Mouse (Mus musculus) thymus, adult 2 months (tissue): ENCODE data around the gene Gm20696. TPM values are rescaled to one million over a fixed set of nuclear protein-coding genes. Genes with fewer than 3 reads are reported as not detected.

Source experiments
- DNase-seq: peaks from one replicate; pipeline ENCODE4 v3.0.0; 2021
- H3K27ac ChIP-seq: fragments of 200-500 bp; 2 replicates; pipeline ENCODE4 v1.5.1; 2012; ENCODE audit warnings: low read length, control low read depth; ENCODE audit not compliant: control insufficient read depth, insufficient read depth
- H3K27me3 ChIP-seq: fragments of 200-500 bp; 2 replicates; pipeline ENCODE4 v1.6.1; 2012; ENCODE audit warnings: mild to moderate bottlenecking, low read length, moderate library complexity, mixed read lengths; ENCODE audit not compliant: control insufficient read depth, insufficient read depth
- H3K36me3 ChIP-seq: fragments of 200-500 bp; 2 replicates; pipeline ENCODE4 v1.6.1; 2012; ENCODE audit warnings: mild to moderate bottlenecking, low read length, moderate library complexity; ENCODE audit not compliant: control insufficient read depth, insufficient read depth
- H3K4me1 ChIP-seq: fragments of 200-500 bp; replicated peaks from 2 replicates; pipeline ENCODE4 v1.6.1; 2012; ENCODE audit warnings: low read length; ENCODE audit not compliant: control insufficient read depth, insufficient read depth
- H3K4me3 ChIP-seq: fragments of 200-500 bp; 2 replicates; pipeline ENCODE4 v1.5.1; 2012; ENCODE audit warnings: mild to moderate bottlenecking, low read length, control low read depth, moderate library complexity; ENCODE audit not compliant: control insufficient read depth, insufficient read depth
- CTCF ChIP-seq: fragments of 200-500 bp; IDR thresholded peaks from 2 replicates; pipeline ENCODE4 v1.5.1; 2012; ENCODE audit warnings: mild to moderate bottlenecking, control low read depth, low read length, moderate library complexity, borderline replicate concordance; ENCODE audit not compliant: control insufficient read depth, poor library complexity, insufficient read depth; ENCODE audit errors: extremely low read depth
- POLR2A ChIP-seq: fragments of 200-500 bp; IDR thresholded peaks from 2 replicates; pipeline ENCODE4 v1.6.1; 2012; ENCODE audit warnings: mild to moderate bottlenecking, low read length, control low read depth, moderate library complexity; ENCODE audit not compliant: control insufficient read depth, poor library complexity, insufficient read depth; ENCODE audit errors: extremely low read depth
- WGBS: fragments of 180-500 bp; shearing (Covaris S2); methylation state at CpG from one replicate; pipeline ENCODE4 v1.1.7; 2018; 5-methylcytosine and 5-hydroxymethylcytosine counted together
- polyA plus RNA-seq: library from polyadenylated mRNA; depleted of rRNA; stranded (reverse); fragments of >200 nt; gene quantifications from 2 replicates; pipeline ENCODE4 v1.2.3, GENCODE M21; 2012

The Gm20696 gene
- polyA plus RNA-seq, 1 experiment = 3.3 TPM

DNA sequence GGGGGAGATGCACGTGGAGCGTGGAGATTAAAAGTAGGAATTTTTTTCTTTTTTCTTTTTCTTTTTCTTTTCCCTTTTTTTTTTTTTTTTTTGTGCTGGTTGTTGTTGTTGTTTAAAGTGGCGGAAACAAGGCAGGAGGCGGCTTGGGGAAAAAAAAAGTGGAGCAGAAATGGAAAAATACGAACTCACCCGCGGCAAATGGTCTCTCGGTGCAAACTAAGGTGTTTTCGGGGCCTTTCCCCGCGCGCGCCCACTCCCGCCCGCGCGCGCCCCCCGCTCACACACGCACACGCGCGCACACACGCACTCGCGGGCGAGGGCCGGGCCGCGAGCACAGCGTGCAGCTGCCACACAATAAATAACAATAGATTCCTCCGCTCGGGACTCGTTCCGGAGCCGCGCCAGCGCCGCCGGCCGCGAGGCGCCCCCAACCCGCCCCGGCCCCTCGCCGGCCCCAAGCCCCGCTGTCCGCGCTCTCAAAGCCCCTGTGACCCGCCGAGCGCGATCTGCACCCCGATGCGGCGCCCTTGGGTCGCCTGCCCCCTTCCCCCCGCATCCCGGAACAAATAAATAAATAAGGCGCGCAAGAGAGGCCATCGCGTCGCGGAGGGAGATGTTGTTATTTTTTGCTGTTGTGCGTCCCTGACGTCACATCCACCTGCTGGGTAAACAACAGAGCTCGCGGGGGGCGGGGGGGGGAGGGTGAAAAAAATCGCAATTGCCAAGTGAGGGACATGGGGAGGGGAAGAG, 144.1 kb downstream of the Gm20696 start, which contains the start of gene Foxp1:
Gene Foxp1, minus strand, starts transcription at position 363 of the 750 bp plus-strand sequence.
- H3K27me3 ChIP-seq = no peaks in the 10 kb centered on the region
- peak; percentile 72 for DNase-seq
- no peak for TF ChIP-seq CTCF
- peak; percentile 66; the same call in 1 of the 2 replicates for TF ChIP-seq POLR2A
- peaks cover 3% of the 10 kb centered on the region; the same call in 1 of the 2 replicates for H3K4me1 ChIP-seq
- H3K4me3 ChIP-seq = peak within 1 kb of the TSS; percentile 80
- no peaks in the 10 kb centered on the region for H3K36me3 ChIP-seq
- WGBS = 1% methylated on average over 72 of the region's 72 CpGs
- H3K27ac ChIP-seq = peak within 1 kb of the TSS; percentile 99

DNA sequence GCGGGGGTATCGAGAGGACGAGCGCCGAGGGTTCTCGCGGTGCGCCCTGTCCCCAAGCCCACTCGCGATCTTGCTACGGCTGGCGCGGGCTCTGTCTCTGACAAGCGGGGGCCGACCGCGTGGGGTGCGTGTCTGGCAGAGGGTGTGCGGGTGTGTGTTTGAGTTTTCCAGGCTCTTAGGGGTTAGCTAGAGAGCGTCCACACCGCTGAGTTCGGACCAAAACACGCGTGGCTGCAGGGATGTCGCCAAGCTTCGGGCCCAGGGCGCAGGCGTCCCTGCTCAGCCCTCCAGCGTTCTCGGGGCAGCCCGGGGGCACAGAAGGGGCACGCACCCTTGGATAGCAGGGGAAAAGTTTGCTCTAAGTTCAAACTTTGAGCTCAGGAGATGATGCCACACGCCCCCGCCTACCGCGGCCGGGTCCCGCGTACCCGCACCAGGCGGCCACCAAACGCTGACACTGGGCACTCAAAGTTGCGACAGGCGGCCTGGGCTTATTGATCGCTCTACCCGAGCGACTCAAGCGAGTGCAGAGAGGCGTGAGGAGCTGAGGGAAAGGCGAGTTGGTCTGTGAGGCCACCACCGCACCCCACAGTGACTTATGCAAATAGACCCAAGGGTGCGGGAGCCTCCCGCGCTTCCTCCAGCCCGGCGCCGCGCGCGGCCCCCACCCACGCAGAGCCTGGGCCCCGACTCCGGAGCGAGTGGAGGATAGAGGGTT, 144.8 kb downstream of the Gm20696 start:
- H3K4me3 ChIP-seq = peak overlapping the region; percentile 80
- H3K27me3 ChIP-seq = no peaks in the 10 kb centered on the region
- peak overlapping the region; percentile 99; the same call in 1 of the 2 replicates for H3K27ac ChIP-seq
- peaks cover 3% of the 10 kb centered on the region; the same call in 1 of the 2 replicates for H3K4me1 ChIP-seq
- under 1% methylated on average over 64 of the region's 64 CpGs for WGBS
- TF ChIP-seq POLR2A = no peak
- 0 out of 2 replicates have a peak, but pooled peaks have one; percentile 9 for TF ChIP-seq CTCF
- H3K36me3 ChIP-seq = no peaks in the 10 kb centered on the region
- DNase-seq = peak; percentile 53

DNA sequence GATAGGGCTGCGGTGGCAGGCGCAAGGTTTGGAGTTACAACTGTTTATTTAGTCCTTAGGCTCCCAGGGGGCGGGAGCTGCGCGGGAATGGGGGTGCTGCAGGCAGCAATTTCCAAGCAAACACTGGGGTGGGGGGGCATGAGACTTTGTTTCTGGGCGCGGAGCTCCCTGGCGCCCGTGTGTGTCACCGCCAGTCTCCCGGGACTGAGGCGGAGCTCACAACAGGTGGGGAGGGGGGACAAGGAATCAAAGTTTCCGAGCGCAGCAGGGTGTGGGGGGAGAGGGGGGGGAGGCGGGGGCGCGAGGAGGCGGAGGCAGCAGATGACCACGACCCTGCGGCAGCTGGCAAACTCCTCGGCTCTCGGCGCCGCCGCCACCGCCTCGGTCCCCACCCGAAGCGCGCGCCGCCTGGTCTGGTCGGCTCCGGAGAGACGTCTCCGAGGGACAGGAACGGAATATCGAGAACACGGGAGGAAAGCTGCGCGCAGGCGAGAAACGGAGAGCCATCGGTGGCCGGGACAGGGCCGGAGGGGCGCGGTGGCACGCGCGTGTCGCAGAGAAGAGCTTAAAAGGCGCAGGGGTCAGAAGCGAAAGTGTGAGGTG, 145.5 kb downstream of the Gm20696 start:
- DNase-seq = peak; percentile 52
- Histone ChIP-seq H3K4me1 (peaks cover 3% of the 10 kb centered on the region; the same call in 1 of the 2 replicates), H3K27ac (no peak overlapping the region), H3K27me3 (no peaks in the 10 kb centered on the region), H3K4me3 (peak overlapping the region; percentile 80), H3K36me3 (no peaks in the 10 kb centered on the region)
- TF ChIP-seq CTCF (no peak), POLR2A (no peak)
- WGBS = under 1% methylated on average over 51 of the region's 54 CpGs

DNA sequence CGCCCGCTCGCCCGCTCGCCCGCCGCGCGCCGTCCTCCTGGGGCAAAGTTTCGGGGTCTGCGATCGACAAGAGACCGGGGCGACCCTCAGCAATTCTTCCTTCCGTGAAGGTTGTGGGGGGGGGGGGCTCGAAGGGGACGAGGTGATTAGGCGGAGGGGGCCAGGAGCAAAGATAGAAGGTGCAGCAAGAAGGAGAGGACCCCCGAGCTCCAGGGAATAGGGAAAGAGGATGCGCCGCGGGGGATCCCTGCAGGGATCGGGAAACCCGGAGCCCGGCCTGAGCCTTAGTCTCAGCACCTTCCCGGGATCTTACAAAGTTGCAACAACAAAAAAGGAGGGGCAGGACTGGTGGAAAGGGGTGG, 145.9 kb downstream of the Gm20696 start:
- TF ChIP-seq CTCF = no peak
- no peak for TF ChIP-seq POLR2A
- H3K4me1 ChIP-seq = peaks cover 3% of the 10 kb centered on the region; the same call in 1 of the 2 replicates
- peak overlapping the region; percentile 80 for H3K4me3 ChIP-seq
- no peaks in the 10 kb centered on the region for H3K27me3 ChIP-seq
- H3K36me3 ChIP-seq = no peaks in the 10 kb centered on the region
- H3K27ac ChIP-seq = no peak overlapping the region
- WGBS = under 1% methylated on average over 25 of the region's 27 CpGs
- DNase-seq = no peak

DNA sequence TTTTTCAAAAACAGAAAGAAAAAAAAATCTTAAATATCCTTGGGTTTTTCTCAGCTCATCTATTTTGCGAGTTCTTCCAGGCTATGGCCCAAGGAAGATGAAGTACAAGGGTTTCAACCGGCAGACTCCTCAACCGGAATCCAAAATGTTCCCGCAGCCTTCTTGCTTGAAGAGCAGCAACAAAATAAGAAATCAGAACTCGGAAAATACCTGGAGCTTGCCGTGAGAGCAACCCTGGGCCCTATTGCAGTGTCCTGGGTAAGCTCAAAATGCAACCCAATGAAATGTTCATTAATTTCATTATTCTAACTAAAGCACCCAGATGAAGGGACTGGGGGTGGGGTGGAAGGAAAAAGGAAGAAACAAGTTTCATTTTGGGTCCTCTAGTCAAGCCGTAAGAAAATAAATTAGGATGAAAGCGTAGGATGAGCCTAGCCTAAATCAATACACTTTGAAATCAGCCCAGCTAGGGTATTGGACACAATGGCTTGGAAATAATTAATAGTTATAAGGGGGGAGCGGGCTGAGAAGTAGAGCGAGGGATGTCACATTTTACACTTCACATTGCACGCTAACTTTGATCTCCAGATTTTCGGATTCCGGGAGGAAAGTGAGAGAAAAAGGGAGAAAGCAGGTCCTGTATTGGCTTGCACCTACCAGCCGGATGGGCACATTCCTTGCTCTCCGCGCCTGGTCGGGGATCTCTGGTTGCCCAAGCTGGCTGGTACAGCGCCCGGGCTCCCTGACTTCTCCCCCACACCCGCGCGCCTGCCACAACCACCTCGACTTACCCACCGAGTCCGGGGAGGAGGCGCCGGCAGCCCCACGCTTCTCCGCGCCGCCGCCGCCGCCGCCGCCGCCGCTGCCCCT, 146.6 kb downstream of the Gm20696 start:
- Histone ChIP-seq H3K27ac (no peak overlapping the region), H3K36me3 (no peaks in the 10 kb centered on the region), H3K4me1 (peaks cover 3% of the 10 kb centered on the region; the same call in 1 of the 2 replicates), H3K4me3 (peak overlapping the region; percentile 80), H3K27me3 (no peaks in the 10 kb centered on the region)
- 12% methylated on average over 38 of the region's 38 CpGs for WGBS
- peak; percentile 41 for DNase-seq
- TF ChIP-seq CTCF (no peak), POLR2A (no peak)
